Mouse (Mus musculus): Measurements from ENCODE around the gene Nrxn2. TPM values are rescaled to one million over a fixed set of nuclear protein-coding genes. Genes with fewer than 3 reads are reported as not detected.

The Nrxn2 gene
- total and polyA plus RNA-seq, 2 experiments from 2014 or later: 49.4 to 256 TPM

DNA sequence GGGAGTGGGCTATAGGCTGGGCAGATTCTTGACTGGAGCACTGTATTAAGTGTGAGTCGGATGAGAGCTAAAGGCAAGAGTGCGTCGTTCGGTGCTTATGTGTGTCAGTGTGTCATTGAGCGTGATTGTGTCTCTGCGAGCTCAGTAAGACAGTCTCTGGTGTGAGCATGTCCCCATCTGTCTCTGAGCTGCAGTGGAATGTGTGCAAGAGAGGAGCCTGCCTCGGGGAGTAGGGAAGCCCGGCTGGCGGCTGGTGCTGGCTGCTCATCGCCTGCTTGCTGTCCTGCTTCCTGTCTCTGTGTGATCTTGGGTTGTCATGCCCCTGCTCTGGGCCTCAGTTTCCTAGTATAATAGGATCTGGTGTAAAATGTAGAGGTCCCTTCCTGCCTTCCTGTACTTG lies 24.5 kb downstream of the Nrxn2 start:
- no peak for DNase-seq
- no peaks in the 10 kb centered on the region for H3K36me3 ChIP-seq (ENCODE audit: insufficient read depth)
- H3K4me2 ChIP-seq (ENCODE audit: low read depth): no peak overlapping the region
- H3K9ac ChIP-seq: no peak overlapping the region
- peaks cover 36% of the 10 kb centered on the region for H3K4me1 ChIP-seq (ENCODE audit: insufficient read depth)
- ATAC-seq: no peak
- WGBS: 60% methylated on average over 10 of the region's 10 CpGs
- H3K27me3 ChIP-seq (ENCODE audit: insufficient read depth, low read length): no peaks in the 10 kb centered on the region
- 0 out of 2 replicates have a peak overlapping the region, but pooled peaks have one; percentile 15 for H3K27ac ChIP-seq (ENCODE audit: low read depth, low read length)
- H3K4me3 ChIP-seq (ENCODE audit: low read depth, low read length): no peak overlapping the region
- H3K9me3 ChIP-seq (ENCODE audit: low read length): no peaks in the 10 kb centered on the region
- TF ChIP-seq CTCF (IDR thresholded peaks at IDR 0.05; ENCODE audit: low read depth): no peak

GRCm38 (mm10) chr19:6445761-6446423 lies 27.4 kb downstream of the Nrxn2 start:
- no peak for TF ChIP-seq CTCF (IDR thresholded peaks at IDR 0.05; ENCODE audit: low read depth)
- H3K27me3 ChIP-seq (ENCODE audit: insufficient read depth, low read length): no peaks in the 10 kb centered on the region
- H3K4me3 ChIP-seq (ENCODE audit: low read depth, low read length): no peak overlapping the region
- H3K4me1 ChIP-seq (ENCODE audit: insufficient read depth): peaks cover 41% of the 10 kb centered on the region
- peak overlapping the region; percentile 68 for H3K27ac ChIP-seq (ENCODE audit: low read depth, low read length)
- peak; percentile 88 for ATAC-seq
- WGBS: 8% methylated on average over 10 of the region's 10 CpGs
- peak; percentile 81 for DNase-seq
- H3K4me2 ChIP-seq (ENCODE audit: low read depth): peak overlapping the region; percentile 31
- H3K9me3 ChIP-seq (ENCODE audit: low read length): no peaks in the 10 kb centered on the region
- peak overlapping the region; percentile 3 for H3K9ac ChIP-seq
- H3K36me3 ChIP-seq (ENCODE audit: insufficient read depth): no peaks in the 10 kb centered on the region

- Histone ChIP-seq H3K27ac (ENCODE audit: low read depth, low read length) (peak overlapping the region; percentile 68), H3K9me3 (ENCODE audit: low read length) (no peaks in the 10 kb centered on the region), H3K4me1 (ENCODE audit: insufficient read depth) (peaks cover 48% of the 10 kb centered on the region), H3K9ac (0 out of 2 replicates have a peak overlapping the region, but pooled peaks have one; percentile 0), H3K4me2 (ENCODE audit: low read depth) (peak overlapping the region; percentile 31), H3K4me3 (ENCODE audit: low read depth, low read length) (no peak overlapping the region), H3K27me3 (ENCODE audit: insufficient read depth, low read length) (no peaks in the 10 kb centered on the region), H3K36me3 (ENCODE audit: insufficient read depth) (no peaks in the 10 kb centered on the region)
- no peak for TF ChIP-seq CTCF (IDR thresholded peaks at IDR 0.05; ENCODE audit: low read depth)
- ATAC-seq (no peak), DNase-seq (no peak)
- WGBS: 27% methylated on average over 7 of the region's 7 CpGs
Measured at GRCm38 (mm10) chr19:6446736-6447437, 28.4 kb downstream of the Nrxn2 start.

- no peak overlapping the region for H3K4me3 ChIP-seq (ENCODE audit: low read depth, low read length)
- H3K9ac ChIP-seq: peak overlapping the region; percentile 28; the same call in 1 of the 2 replicates
- H3K27ac ChIP-seq (ENCODE audit: low read depth, low read length): peak overlapping the region; percentile 77
- TF ChIP-seq CTCF (IDR thresholded peaks at IDR 0.05; ENCODE audit: low read depth): no peak
- H3K36me3 ChIP-seq (ENCODE audit: insufficient read depth): no peaks in the 10 kb centered on the region
- H3K4me1 ChIP-seq (ENCODE audit: insufficient read depth): peaks cover 53% of the 10 kb centered on the region
- 52% methylated on average over 5 of the region's 5 CpGs for WGBS
- H3K4me2 ChIP-seq (ENCODE audit: low read depth): peak overlapping the region; percentile 38
- ATAC-seq (no peak), DNase-seq (no peak)
- no peaks in the 10 kb centered on the region for H3K27me3 ChIP-seq (ENCODE audit: insufficient read depth, low read length)
- no peaks in the 10 kb centered on the region for H3K9me3 ChIP-seq (ENCODE audit: low read length)
Measured at GRCm38 (mm10) chr19:6448752-6449151, 30.2 kb downstream of the Nrxn2 start.

GRCm38 (mm10) chr19:6449841-6450240 lies 31.3 kb downstream of the Nrxn2 start:
- DNase-seq (no peak), ATAC-seq (no peak)
- Histone ChIP-seq H3K27me3 (ENCODE audit: insufficient read depth, low read length) (no peaks in the 10 kb centered on the region), H3K27ac (ENCODE audit: low read depth, low read length) (no peak overlapping the region), H3K4me3 (ENCODE audit: low read depth, low read length) (no peak overlapping the region), H3K9ac (no peak overlapping the region), H3K9me3 (ENCODE audit: low read length) (no peaks in the 10 kb centered on the region), H3K4me2 (ENCODE audit: low read depth) (no peak overlapping the region), H3K36me3 (ENCODE audit: insufficient read depth) (no peaks in the 10 kb centered on the region; the same call in 1 of the 2 replicates), H3K4me1 (ENCODE audit: insufficient read depth) (peaks cover 53% of the 10 kb centered on the region)
- 74% methylated on average over 7 of the region's 7 CpGs for WGBS
- no peak for TF ChIP-seq CTCF (IDR thresholded peaks at IDR 0.05; ENCODE audit: low read depth)

DNA sequence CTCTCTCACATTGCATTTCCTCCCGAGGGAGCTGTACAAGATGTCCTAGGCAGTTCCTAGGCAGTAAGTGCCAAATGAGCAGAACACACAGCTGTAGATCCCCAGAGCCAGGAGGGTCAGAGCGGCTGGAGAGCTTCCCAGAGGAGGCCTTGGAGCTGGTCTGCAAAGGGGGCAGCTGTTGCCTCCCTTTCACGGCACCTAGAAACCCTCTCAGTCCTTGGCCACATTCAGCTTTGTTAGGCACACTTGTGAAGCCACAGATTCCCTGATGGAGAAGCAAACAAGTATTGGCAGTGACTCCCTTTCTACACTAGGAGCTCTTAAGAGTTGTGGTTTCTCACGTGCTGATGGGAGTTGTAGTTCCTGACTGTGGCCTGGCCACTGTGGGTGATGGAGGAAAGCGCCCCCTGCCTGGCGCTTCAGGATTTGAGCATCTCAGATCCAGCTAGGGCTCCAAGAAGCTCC lies 33.5 kb downstream of the Nrxn2 start:
- peaks cover 16% of the 10 kb centered on the region for H3K36me3 ChIP-seq (ENCODE audit: insufficient read depth)
- H3K4me3 ChIP-seq (ENCODE audit: low read depth, low read length): no peak overlapping the region
- ATAC-seq: peak; percentile 90
- WGBS: 14% methylated on average over 6 of the region's 6 CpGs
- H3K4me1 ChIP-seq (ENCODE audit: insufficient read depth): peaks cover 34% of the 10 kb centered on the region
- 0 out of 2 replicates have a peak overlapping the region, but pooled peaks have one; percentile 33 for H3K9ac ChIP-seq
- no peak overlapping the region for H3K4me2 ChIP-seq (ENCODE audit: low read depth)
- TF ChIP-seq CTCF (IDR thresholded peaks at IDR 0.05; ENCODE audit: low read depth): peak; percentile 88
- peak; percentile 89 for DNase-seq
- H3K27me3 ChIP-seq (ENCODE audit: insufficient read depth, low read length): no peaks in the 10 kb centered on the region
- no peaks in the 10 kb centered on the region for H3K9me3 ChIP-seq (ENCODE audit: low read length)
- H3K27ac ChIP-seq (ENCODE audit: low read depth, low read length): peak overlapping the region; percentile 81
